Mouse (Mus musculus) liver, embryonic 13.5 days (tissue): ENCODE data around the gene Mlph. TPM values are rescaled to one million over a fixed set of nuclear protein-coding genes. Genes with fewer than 3 reads are reported as not detected.

Source experiments
- ATAC-seq: fragments of 200-750 bp; cut with Nextera tagmentation; 2 replicates; pipeline ENCODE4 v1.8.0; 2017; ENCODE audit warnings: low read depth, mild to moderate bottlenecking, moderate number of reproducible peaks, moderate library complexity
- DNase-seq: peaks from one replicate; pipeline ENCODE4 v3.0.0; 2022
- H3K27ac ChIP-seq: fragments of 300-500 bp; sonication (generic); 2 replicates; pipeline ENCODE4 v1.5.1; 2015; ENCODE audit warnings: moderate library complexity, mild to moderate bottlenecking, inconsistent platforms
- H3K27me3 ChIP-seq: fragments of 300-500 bp; sonication (generic); 2 replicates; pipeline ENCODE4 v1.6.1; 2015; ENCODE audit warnings: mild to moderate bottlenecking, inconsistent platforms
- H3K36me3 ChIP-seq: fragments of 300-500 bp; sonication (generic); 2 replicates; pipeline ENCODE4 v1.6.1; 2015; ENCODE audit warnings: mild to moderate bottlenecking, inconsistent platforms
- H3K4me1 ChIP-seq: fragments of 300-500 bp; sonication (generic); replicated peaks from 2 replicates; pipeline ENCODE4 v1.6.1; 2015; ENCODE audit warnings: inconsistent platforms
- H3K4me2 ChIP-seq: fragments of 300-500 bp; sonication (generic); 2 replicates; pipeline ENCODE4 v1.6.1; 2015; ENCODE audit warnings: inconsistent platforms, mild to moderate bottlenecking, moderate library complexity
- H3K4me3 ChIP-seq: fragments of 300-500 bp; sonication (generic); replicated peaks from 2 replicates; pipeline ENCODE4 v1.5.1; 2015; ENCODE audit warnings: mild to moderate bottlenecking, inconsistent platforms
- H3K9ac ChIP-seq: fragments of 300-500 bp; sonication (generic); 2 replicates; pipeline ENCODE4 v1.6.1; 2015; ENCODE audit warnings: mild to moderate bottlenecking, inconsistent platforms
- H3K9me3 ChIP-seq: fragments of 300-500 bp; sonication (generic); replicated peaks from 2 replicates; pipeline ENCODE4 v1.6.1; 2016; ENCODE audit warnings: inconsistent platforms
- WGBS: fragments of 180-500 bp; shearing (Covaris S2); methylation state at CpG from one replicate; pipeline ENCODE4 v1.1.7; 2015; ENCODE audit not compliant: insufficient replicate concordance; 5-methylcytosine and 5-hydroxymethylcytosine counted together
- polyA plus RNA-seq: library from polyadenylated mRNA; unstranded; fragments of >200 nt; fragmentation: Nextera tagmentation; extraction: Ambion mirVana; gene quantifications from 2 replicates; pipeline ENCODE4 v1.2.1, GENCODE M21; 2015

Gene Mlph
- polyA plus RNA-seq, 1 experiment from 2014 or later: 0.07 TPM

GRCm38 (mm10) chr1:90998891-90999611 is 84.2 kb downstream of the Mlph start:
- Histone ChIP-seq H3K4me3 (peak overlapping the region; percentile 64), H3K4me1 (peaks cover 15% of the 10 kb centered on the region), H3K9me3 (0 out of 2 replicates have a peak, but pooled peaks cover 5% of the 10 kb centered on the region), H3K36me3 (no peaks in the 10 kb centered on the region), H3K9ac (peak overlapping the region; percentile 66), H3K4me2 (peak overlapping the region; percentile 78), H3K27ac (no peak overlapping the region), H3K27me3 (peaks cover 36% of the 10 kb centered on the region)
- 3% methylated on average over 41 of the region's 41 CpGs for WGBS
- ATAC-seq: 0 out of 2 replicates have a peak, but pooled peaks have one; percentile 20
- no peak for DNase-seq

DNA sequence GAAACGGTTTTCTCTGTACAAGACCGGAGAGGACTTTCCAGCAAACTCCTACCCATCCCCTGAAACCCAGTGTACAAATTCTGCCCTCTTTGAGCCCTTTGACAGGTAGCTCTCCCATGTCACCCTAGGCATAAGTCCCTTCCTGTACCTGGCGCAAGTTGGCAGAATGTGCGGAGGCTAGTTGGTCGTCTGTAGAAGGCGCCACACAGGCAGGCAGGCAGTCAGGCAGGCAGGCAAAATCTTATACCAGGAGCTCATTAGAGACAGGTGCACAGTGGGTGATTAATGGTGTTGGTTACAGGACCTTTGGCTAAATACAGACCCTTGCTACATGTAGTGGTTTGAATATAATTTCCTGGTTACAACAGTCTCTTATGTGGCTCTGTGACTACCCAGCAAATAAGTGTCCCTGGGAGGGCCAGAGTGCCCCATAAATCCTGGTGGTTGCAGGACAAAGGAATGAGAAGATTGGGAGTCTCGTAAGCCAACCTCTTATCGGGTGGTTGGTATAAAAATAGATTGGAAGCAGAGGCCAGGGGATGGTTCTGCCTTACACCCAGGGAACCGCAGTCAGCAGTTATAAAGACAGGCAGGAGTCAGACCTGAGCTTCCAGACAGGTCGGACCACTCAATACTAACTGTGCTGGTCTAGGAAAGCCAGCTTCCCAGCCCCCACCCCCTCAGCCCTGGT is 85.2 kb downstream of the Mlph start:
- Histone ChIP-seq H3K4me2 (peak overlapping the region; percentile 78; the same call in 1 of the 2 replicates), H3K4me1 (peaks cover 15% of the 10 kb centered on the region), H3K27ac (no peak overlapping the region), H3K27me3 (peaks cover 36% of the 10 kb centered on the region), H3K9ac (no peak overlapping the region), H3K36me3 (no peaks in the 10 kb centered on the region), H3K9me3 (0 out of 2 replicates have a peak, but pooled peaks cover 5% of the 10 kb centered on the region), H3K4me3 (no peak overlapping the region; the same call in 1 of the 2 replicates)
- DNase-seq (no peak), ATAC-seq (no peak)
- WGBS: 46% methylated on average over 10 of the region's 10 CpGs

Other genes starting within 250 kb of the Mlph start
- gene Col6a3, start 71.1 kb upstream of the Mlph start, polyA plus RNA-seq: 4.0 and 5.1 TPM in 2 replicates
- gene Prlh, start 38.0 kb downstream of the Mlph start, polyA plus RNA-seq: 0.50 TPM in 1 of 2 replicates, not detected in the other
- 3.8 TPM in 2 replicates for gene Rab17, start 54.6 kb downstream of the Mlph start, polyA plus RNA-seq
- gene Lrrfip1, start 83.7 kb downstream of the Mlph start, polyA plus RNA-seq: 12.9 and 15.9 TPM in 2 replicates
- 1.2 and 1.8 TPM in 2 replicates for gene Rbm44, start 230.0 kb downstream of the Mlph start, polyA plus RNA-seq